8 mouse cellular contexts compared by ENCODE assay signal in the genomic region with DNA sequence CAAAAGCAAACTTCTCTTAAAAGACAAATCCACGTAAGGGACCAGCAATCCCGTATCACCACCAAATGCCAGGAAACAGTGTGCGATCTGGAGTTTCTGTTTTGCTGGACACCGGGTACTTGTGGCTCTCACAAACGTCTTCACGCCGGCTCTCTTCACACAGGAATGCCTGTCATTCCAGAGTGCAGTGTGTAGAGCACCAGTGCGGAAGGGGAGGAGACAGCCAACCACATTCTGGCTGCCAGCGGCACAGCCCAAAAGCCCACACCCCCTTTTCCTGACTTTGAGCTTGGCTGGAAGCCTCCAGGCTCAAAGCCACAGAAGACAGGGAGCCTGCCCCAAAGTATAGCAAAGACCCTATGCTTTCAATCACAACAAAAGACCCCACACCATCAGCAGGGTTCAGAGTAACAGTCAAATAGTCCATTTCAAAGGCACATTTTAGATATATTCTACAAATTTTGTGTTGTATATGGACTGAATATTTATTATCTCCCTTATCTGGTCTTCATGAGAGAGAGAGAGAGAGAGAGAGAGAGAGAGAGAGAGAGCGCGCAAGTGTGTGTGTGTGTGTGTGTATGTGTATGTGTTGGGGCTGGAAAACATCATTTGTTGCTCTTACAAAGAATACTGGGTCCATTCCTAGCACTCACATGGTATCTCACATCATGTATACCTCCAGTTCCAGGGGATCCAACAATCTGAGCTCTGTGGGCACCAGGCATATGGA. TPM values are rescaled to one million over a fixed set of nuclear protein-coding genes. Genes with fewer than 3 reads are reported as not detected.
DNase-seq lines count a peak whose midpoint lies in the region; ATAC-seq and TF ChIP-seq lines count a peak whose summit lies in the region.

No protein-coding gene starts in this region.

- no peak overlapping the region for H3K9ac ChIP-seq in ES-E14 (ENCODE audit: insufficient read depth, low read depth, low read length, poor library complexity, severe bottlenecking)
- H3K9ac ChIP-seq in forebrain, embryonic 12.5 days: peak overlapping the region; percentile 7; the same call in 1 of the 2 replicates

- no peaks in the 10 kb centered on the region for H3K27me3 ChIP-seq in forebrain, embryonic 12.5 days
- no peaks in the 10 kb centered on the region for H3K27me3 ChIP-seq in megakaryocyte, embryonic 14.5 days (replicated peaks)

- no peaks in the 10 kb centered on the region for H3K9me3 ChIP-seq in ES-E14 (ENCODE audit: control insufficient read depth, insufficient read depth, low read depth, low read length)
- no peaks in the 10 kb centered on the region for H3K9me3 ChIP-seq in forebrain, embryonic 12.5 days
- no peaks in the 10 kb centered on the region for H3K9me3 ChIP-seq in megakaryocyte, embryonic 14.5 days

- intact Hi-C loops in heart, postnatal 14 days (cut with DNase I): no loop called here

- no peak overlapping the region; the same call in 1 of the 2 replicates for H3K4me2 ChIP-seq in forebrain, embryonic 12.5 days

- H3K27ac ChIP-seq in ES-E14 (ENCODE audit: insufficient read depth, low read depth, low read length, poor library complexity, severe bottlenecking): no peak overlapping the region
- no peak overlapping the region for H3K27ac ChIP-seq in forebrain, embryonic 12.5 days

- DNase-seq in ES-E14 (ENCODE audit: low read depth, low spot score): peak; percentile 65
- DNase-seq in adrenal gland, postnatal 25 days: peak; percentile 80
- peak; percentile 81 to 85 for DNase-seq in heart, postnatal 14 days
- DNase-seq in kidney, postnatal 4 days: peak; percentile 78 to 85
- DNase-seq in spleen, postnatal 14 days (ENCODE audit: low spot score in 2 of 2): peak; percentile 12 to 13
- DNase-seq in thymus, postnatal 25 days: no peak

- H3K36me3 ChIP-seq in ES-E14 (ENCODE audit: control insufficient read depth, insufficient read depth, low read length, poor library complexity, severe bottlenecking): no peaks in the 10 kb centered on the region
- peaks cover 5% of the 10 kb centered on the region; the same call in 1 of the 2 replicates for H3K36me3 ChIP-seq in forebrain, embryonic 12.5 days (replicated peaks)
- H3K36me3 ChIP-seq in megakaryocyte, embryonic 14.5 days (replicated peaks; ENCODE audit: low read length): peaks cover 13% of the 10 kb centered on the region

- WGBS in forebrain, embryonic 12.5 days: 47% methylated on average over 11 of the region's 11 CpGs

- no peak for ATAC-seq in forebrain, embryonic 12.5 days (ENCODE audit: low FRiP score)

- peaks cover 2 to 3% of the 10 kb centered on the region in 2 experiments; a peak in 2 of 4 replicates for H3K4me1 ChIP-seq in ES-E14 (ENCODE audit: control insufficient read depth in 2 of 2, insufficient read depth in 2 of 2, low read length in 2 of 2, poor library complexity in 1 of 2)
- H3K4me1 ChIP-seq in forebrain, embryonic 12.5 days: peaks cover 8% of the 10 kb centered on the region
- H3K4me1 ChIP-seq in megakaryocyte, embryonic 14.5 days: peaks cover 42% of the 10 kb centered on the region

- in situ Hi-C loops in ES-E14 (cut with MboI; ENCODE audit: low sequenced_read_pairs in 2 of 2, unreplicated experiment in 2 of 2): no loop called here

- H3K4me3 ChIP-seq in ES-E14 (ENCODE audit: insufficient read depth in 1 of 2, low read depth in 1 of 2, low read length in 2 of 2, poor library complexity in 1 of 2, severe bottlenecking in 1 of 2): no peak overlapping the region
- no peak overlapping the region for H3K4me3 ChIP-seq in forebrain, embryonic 12.5 days (replicated peaks)
- peak overlapping the region; percentile 91 for H3K4me3 ChIP-seq in megakaryocyte, embryonic 14.5 days (replicated peaks)

TF ChIP-seq in ES-E14, 5 proteins besides CTCF, POLR2A, EP300 and RAD21:
- no peak for TF ChIP-seq HCFC1 (IDR thresholded peaks at IDR 0.05; ENCODE audit: borderline replicate concordance, insufficient read depth, low read length)
- TF ChIP-seq ZNF384 (IDR thresholded peaks at IDR 0.05; ENCODE audit: low read depth, low read length): no peak
- no peak for TF ChIP-seq MAFK (IDR thresholded peaks at IDR 0.05; ENCODE audit: insufficient read depth, low read depth, low read length)
- no peak for TF ChIP-seq ZC3H11A (IDR thresholded peaks at IDR 0.05; ENCODE audit: borderline replicate concordance, low read depth, low read length)
- no peak for TF ChIP-seq CHD2 (IDR thresholded peaks at IDR 0.05; ENCODE audit: low read depth, low read length)

RNA-seq across cellular contexts. Expression of a gene that starts 24.1 kb away (rescaled TPM):
- total RNA-seq in ES-E14 (2012; rRNA removed): 4.0 and 7.8 TPM in 2 replicates
- total RNA-seq in adrenal gland, postnatal 25 days (2021): 60.0 and 69.8 TPM in 2 replicates
- polyA plus RNA-seq in forebrain, embryonic 12.5 days (2016; fragmentation: Nextera tagmentation; extraction: Ambion mirVana): 22.3 and 26.3 TPM in 2 replicates
- total RNA-seq in heart, postnatal 14 days (2021): 10 to 100 TPM; 28.4 to 29.8 TPM
- 2.1 and 3.0 TPM in 2 replicates for polyA plus RNA-seq in megakaryocyte, embryonic 14.5 days (2012; ENCODE audit: insufficient read depth, low replicate concordance)

RNA-seq across cellular contexts. Expression of a gene that starts 44.8 kb away (rescaled TPM):
- 107 and 117 TPM in 2 replicates for total RNA-seq in ES-E14 (2012; rRNA removed)
- 17.8 and 22.0 TPM in 2 replicates for total RNA-seq in adrenal gland, postnatal 25 days (2021)
- polyA plus RNA-seq in forebrain, embryonic 12.5 days (2016; fragmentation: Nextera tagmentation; extraction: Ambion mirVana): 103 and 109 TPM in 2 replicates
- total RNA-seq in heart, postnatal 14 days (2021): 10 to 100 TPM in 1 of 2 experiments, 1 to 10 TPM in 1; 9.5 to 13.3 TPM
- polyA plus RNA-seq in megakaryocyte, embryonic 14.5 days (2012; ENCODE audit: insufficient read depth, low replicate concordance): 1.2 and 16.4 TPM in 2 replicates
